ENCODE assay signal across 8 mouse cellular contexts in the genomic region with DNA sequence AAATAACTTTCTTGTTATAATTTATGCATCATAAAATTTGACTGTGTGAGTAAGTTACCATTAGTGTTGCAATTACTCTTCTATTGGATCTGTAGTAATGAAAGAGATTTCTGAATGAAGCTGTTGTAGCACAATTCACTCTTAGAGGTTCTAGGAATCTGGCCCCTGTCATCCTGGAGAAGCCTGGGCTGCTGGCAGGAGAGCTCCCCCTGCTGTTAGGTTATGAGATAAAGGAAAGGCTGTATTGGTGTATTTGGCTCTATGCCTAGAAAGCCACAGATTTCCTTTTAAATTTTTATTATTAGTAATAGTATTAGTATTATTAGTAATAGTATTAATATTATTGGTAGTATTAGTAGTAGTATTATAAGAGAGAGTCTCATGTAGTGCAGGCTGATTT.
A peak's percentile ranks its signal among the peaks of the same experiment; 100 is the strongest.
DNase-seq lines count a peak whose midpoint lies in the region; ATAC-seq and TF ChIP-seq lines count a peak whose summit lies in the region.

No protein-coding gene starts in this region.

- H3K4me1 ChIP-seq in liver, embryonic 14.5 days (replicated peaks; ENCODE audit: control insufficient read depth in 2 of 2, insufficient read depth in 2 of 2, low read length in 1 of 2), result no peaks in the 10 kb centered on the region
- H3K4me1 ChIP-seq in liver, embryonic 12.5 days, result no peaks in the 10 kb centered on the region
- H3K4me1 ChIP-seq in limb, embryonic 14.5 days (ENCODE audit: control insufficient read depth, insufficient read depth, low read length), result no peaks in the 10 kb centered on the region

- H3K27ac ChIP-seq in liver, embryonic 14.5 days, result no peak overlapping the region
- H3K27ac ChIP-seq in liver, embryonic 12.5 days, result no peak overlapping the region
- no peak overlapping the region for H3K27ac ChIP-seq in limb, embryonic 14.5 days (replicated peaks; ENCODE audit: low read depth, low read length)

- H3K4me2 ChIP-seq in liver, embryonic 14.5 days (ENCODE audit: low read depth), result no peak overlapping the region
- H3K4me2 ChIP-seq in liver, embryonic 12.5 days, result no peak overlapping the region
- no peak overlapping the region for H3K4me2 ChIP-seq in limb, embryonic 14.5 days (replicated peaks; ENCODE audit: low read depth, low read length, severe bottlenecking)

- DNase-seq in cerebellum, adult 8-10 months, result peak; percentile 2
- no peak for DNase-seq in cerebellum, adult 11-12 months
- no peak for DNase-seq in liver, embryonic 14.5 days (ENCODE audit: low read depth in 3 of 3, low spot score in 3 of 3)
- peak; percentile 29 for DNase-seq in adrenal gland, adult 2 months
- DNase-seq in gastrocnemius, postnatal 14 days, result peak; percentile 19
- peak; percentile 14 for DNase-seq in limb, embryonic 14.5 days (ENCODE audit: low spot score)
- peak; percentile 13 for DNase-seq in thymus, postnatal 4 days

- TF ChIP-seq CTCF in liver, embryonic 14.5 days (IDR thresholded peaks at IDR 0.05; ENCODE audit: low read depth), result peak; percentile 45

- H3K9me3 ChIP-seq in liver, embryonic 14.5 days (ENCODE audit: control insufficient read depth, low read length), result no peaks in the 10 kb centered on the region
- H3K9me3 ChIP-seq in liver, embryonic 12.5 days (replicated peaks), result no peaks in the 10 kb centered on the region
- no peaks in the 10 kb centered on the region for H3K9me3 ChIP-seq in limb, embryonic 14.5 days (ENCODE audit: control insufficient read depth, low read length)

- no peak for ATAC-seq in liver, embryonic 14.5 days (ENCODE audit: insufficient read depth)
- ATAC-seq in liver, embryonic 12.5 days, result no peak
- no peak for ATAC-seq in limb, embryonic 14.5 days (ENCODE audit: low FRiP score, low read depth)

- no peaks in the 10 kb centered on the region for H3K27me3 ChIP-seq in liver, embryonic 14.5 days (ENCODE audit: control insufficient read depth, insufficient read depth, low read length)
- H3K27me3 ChIP-seq in liver, embryonic 12.5 days (replicated peaks), result no peaks in the 10 kb centered on the region
- H3K27me3 ChIP-seq in limb, embryonic 14.5 days (ENCODE audit: control insufficient read depth, insufficient read depth, low read length), result no peaks in the 10 kb centered on the region

- TF ChIP-seq POLR2A in limb, embryonic 14.5 days (IDR thresholded peaks at IDR 0.05; ENCODE audit: borderline replicate concordance, extremely low read depth, insufficient read depth, insufficient read length), result no peak

- H3K4me3 ChIP-seq in liver, embryonic 14.5 days (ENCODE audit: insufficient read depth in 1 of 2, low read depth in 2 of 2, low read length in 2 of 2), result no peak overlapping the region
- H3K4me3 ChIP-seq in liver, embryonic 12.5 days, result no peak overlapping the region
- H3K4me3 ChIP-seq in limb, embryonic 14.5 days (replicated peaks; ENCODE audit: low read length), result no peak overlapping the region

- TF ChIP-seq EP300 in liver, embryonic 14.5 days (IDR thresholded peaks at IDR 0.05; ENCODE audit: low read depth), result no peak

- intact Hi-C loops in gastrocnemius, postnatal 14 days (cut with DNase I; ENCODE audit: low total_unique reads), result loop anchor here (5.0 kb wide), 1 partner anchor 1029 kb away; no protein-coding TSS in a partner anchor

- H3K9ac ChIP-seq in liver, embryonic 14.5 days (replicated peaks), result no peak overlapping the region
- H3K9ac ChIP-seq in liver, embryonic 12.5 days, result no peak overlapping the region
- H3K9ac ChIP-seq in limb, embryonic 14.5 days (ENCODE audit: low read depth, low read length, severe bottlenecking), result no peak overlapping the region

- no peaks in the 10 kb centered on the region for H3K36me3 ChIP-seq in liver, embryonic 14.5 days (replicated peaks; ENCODE audit: control insufficient read depth, insufficient read depth, low read depth)
- no peaks in the 10 kb centered on the region for H3K36me3 ChIP-seq in liver, embryonic 12.5 days
- no peaks in the 10 kb centered on the region for H3K36me3 ChIP-seq in limb, embryonic 14.5 days (ENCODE audit: control insufficient read depth, insufficient read depth, low read length)

Comparison
In these comparisons a context has a peak if more than half of its experiments do, and no peak if none do; other contexts are left out.
1. DNase-seq: peak in cerebellum, adult 8-10 months (single experiment), adrenal gland, adult 2 months (single experiment), gastrocnemius, postnatal 14 days (single experiment), limb, embryonic 14.5 days (single experiment) and thymus, postnatal 4 days (single experiment); none in cerebellum, adult 11-12 months (single experiment) and liver, embryonic 14.5 days (0 of 3).